Comparison of ENCODE assay signal across 25 mouse cellular contexts in genomic region chr4:48576361-48576760, GRCm38 (mm10). TPM values are rescaled to one million over a fixed set of nuclear protein-coding genes. Genes with fewer than 3 reads are reported as not detected.
DNase-seq lines count a peak whose midpoint lies in the region; TF ChIP-seq lines count a peak whose summit lies in the region.
"Had no signal": no experiment of that assay in that cellular context is flagged by ENCODE, and none has a peak within 500 bp of the region (broad histone marks: within the 10 kb centered on the region; RNA-seq: fewer than 3 reads in every experiment).

No protein-coding gene starts in this region.

- TF ChIP-seq EP300 in ES-Bruce4 (IDR thresholded peaks at IDR 0.05; ENCODE audit: insufficient read depth, low read depth, low read length) = no peak

- H3K4me1 ChIP-seq in ES-Bruce4 (ENCODE audit: control insufficient read depth, insufficient read depth, low read length) = peaks cover 3% of the 10 kb centered on the region
- H3K4me1 ChIP-seq in ES-E14 (ENCODE audit: control insufficient read depth in 2 of 2, insufficient read depth in 2 of 2, low read length in 2 of 2, poor library complexity in 1 of 2) = peaks cover 18 to 26% of the 10 kb centered on the region in 2 experiments
- H3K4me1 ChIP-seq: embryonic facial prominence, embryonic 13.5 days; embryonic facial prominence, embryonic 15.5 days had no signal

- H3K9ac ChIP-seq in ES-Bruce4 (ENCODE audit: low read depth, poor library complexity, severe bottlenecking) (no peak overlapping the region), ES-E14 (ENCODE audit: insufficient read depth, low read depth, low read length, poor library complexity, severe bottlenecking) (no peak overlapping the region; the same call in 1 of the 2 replicates)
- H3K9ac ChIP-seq: embryonic facial prominence, embryonic 13.5 days; embryonic facial prominence, embryonic 15.5 days; forebrain, embryonic 13.5 days; forebrain, embryonic 15.5 days; forebrain, postnatal 0 days had no signal

- in situ Hi-C loops in ES-E14 (cut with MboI; ENCODE audit: low sequenced_read_pairs in 2 of 2, unreplicated experiment in 2 of 2) = no loop called here

- H3K27ac ChIP-seq in ES-Bruce4 (ENCODE audit: insufficient read depth, low read length) (peak overlapping the region; percentile 64), ES-E14 (ENCODE audit: insufficient read depth, low read depth, low read length, poor library complexity, severe bottlenecking) (peak overlapping the region; percentile 88)
- H3K27ac ChIP-seq: embryonic facial prominence, embryonic 13.5 days; embryonic facial prominence, embryonic 15.5 days; forebrain, embryonic 10.5 days; forebrain, embryonic 13.5 days; forebrain, embryonic 15.5 days had no signal

- no peaks in the 10 kb centered on the region for H3K36me3 ChIP-seq in ES-Bruce4 (ENCODE audit: control insufficient read depth, insufficient read depth, low read length, poor library complexity, severe bottlenecking)
- no peaks in the 10 kb centered on the region for H3K36me3 ChIP-seq in ES-E14 (ENCODE audit: control insufficient read depth, insufficient read depth, low read length, poor library complexity, severe bottlenecking)
- H3K36me3 ChIP-seq: embryonic facial prominence, embryonic 13.5 days; embryonic facial prominence, embryonic 15.5 days; forebrain, embryonic 10.5 days; forebrain, embryonic 15.5 days; G1E had no signal

- DNase-seq in ES-E14 (ENCODE audit: low read depth, low spot score) = no peak
- peak; percentile 57 for DNase-seq in ZHBTc4 (ENCODE audit: low read depth, low spot score)
- DNase-seq in kidney, adult 11 months = no peak
- no peak for DNase-seq in B cell, adult 2 months
- DNase-seq: adrenal gland, adult 8-10 months; adrenal gland, postnatal 14 days; adrenal gland, postnatal 36 days; cerebellum, adult 11-12 months; cerebellum, adult 2 months; cerebellum, adult 9-10 months; cerebellum, postnatal 10 days; cerebellum, postnatal 36 days; embryo, embryonic 11 days; forebrain, postnatal 0 days had no signal

- H3K4me3 ChIP-seq in ES-Bruce4 (ENCODE audit: low read depth, low read length) (no peak overlapping the region), ES-E14 (ENCODE audit: insufficient read depth in 1 of 2, low read depth in 1 of 2, low read length in 2 of 2, poor library complexity in 1 of 2, severe bottlenecking in 1 of 2) (no peak overlapping the region)
- H3K4me3 ChIP-seq: embryonic facial prominence, embryonic 13.5 days; embryonic facial prominence, embryonic 15.5 days; erythroblast, embryonic 14.5 days; forebrain, embryonic 10.5 days; forebrain, embryonic 13.5 days; forebrain, embryonic 15.5 days had no signal

- no peak for TF ChIP-seq POLR2A in ES-Bruce4 (IDR thresholded peaks at IDR 0.05; ENCODE audit: insufficient read depth, low read length)

- no peaks in the 10 kb centered on the region; the same call in 1 of the 2 replicates for H3K9me3 ChIP-seq in ES-Bruce4 (replicated peaks; ENCODE audit: control insufficient read depth, insufficient read depth, low read length, poor library complexity, severe bottlenecking)
- H3K9me3 ChIP-seq in ES-E14 (ENCODE audit: control insufficient read depth, insufficient read depth, low read depth, low read length) = no peaks in the 10 kb centered on the region
- H3K9me3 ChIP-seq: embryonic facial prominence, embryonic 13.5 days; embryonic facial prominence, embryonic 15.5 days; forebrain, embryonic 10.5 days; forebrain, embryonic 13.5 days; forebrain, embryonic 15.5 days had no signal

- no peak for TF ChIP-seq CTCF in ES-Bruce4 (IDR thresholded peaks at IDR 0.05; ENCODE audit: low read depth, low read length)

- no peaks in the 10 kb centered on the region for H3K27me3 ChIP-seq in ES-Bruce4 (ENCODE audit: control insufficient read depth, insufficient read depth, low read length, poor library complexity, severe bottlenecking)
- H3K27me3 ChIP-seq: embryonic facial prominence, embryonic 13.5 days; embryonic facial prominence, embryonic 15.5 days; forebrain, embryonic 13.5 days; forebrain, embryonic 15.5 days; Patski had no signal

TF ChIP-seq in ES-E14, 5 proteins besides CTCF, POLR2A, EP300 and RAD21:
- TF ChIP-seq ZNF384 (IDR thresholded peaks at IDR 0.05; ENCODE audit: low read depth, low read length) (no peak), HCFC1 (IDR thresholded peaks at IDR 0.05; ENCODE audit: borderline replicate concordance, insufficient read depth, low read length) (no peak), MAFK (IDR thresholded peaks at IDR 0.05; ENCODE audit: insufficient read depth, low read depth, low read length) (no peak), CHD2 (IDR thresholded peaks at IDR 0.05; ENCODE audit: low read depth, low read length) (no peak), ZC3H11A (IDR thresholded peaks at IDR 0.05; ENCODE audit: borderline replicate concordance, low read depth, low read length) (no peak)

RNA-seq across cellular contexts. Expression of gene Tmeff1, which starts 8.6 kb away (rescaled TPM):
- polyA plus RNA-seq in ES-Bruce4 (2011; ENCODE audit: insufficient read depth, insufficient read length, low read depth, missing spikeins) = 158 and 167 TPM in 2 replicates
- 257 and 333 TPM in 2 replicates for total RNA-seq in ES-E14 (2012; rRNA removed)
- total RNA-seq: common myeloid progenitor, adult 5-6 weeks; G1E had no signal
- polyA plus RNA-seq: activated CD4-positive, CD25-positive, alpha-beta regulatory T cell, adult 4 months; G1E had no signal

RNA-seq across cellular contexts. Expression of gene Msantd3, which starts 36.6 kb away (rescaled TPM):
- polyA plus RNA-seq in ES-Bruce4 (2011; ENCODE audit: insufficient read depth, insufficient read length, low read depth, missing spikeins) = 29.2 and 34.9 TPM in 2 replicates
- total RNA-seq in ES-E14 (2012; rRNA removed) = 34.4 and 41.7 TPM in 2 replicates
- polyA plus RNA-seq: activated CD4-positive, CD25-positive, alpha-beta regulatory T cell, adult 4 months; erythroblast, embryonic 14.5 days; G1E had no signal
